Mouse (Mus musculus): ENCODE data around the gene Akt1.

The Akt1 gene

GRCm38 (mm10) chr12:112674132-112675011 lies at the start of gene Akt1:
TSS of gene Akt1 (minus strand) at chr12:112674884.
- peak; percentile 73 for DNase-seq

DNA sequence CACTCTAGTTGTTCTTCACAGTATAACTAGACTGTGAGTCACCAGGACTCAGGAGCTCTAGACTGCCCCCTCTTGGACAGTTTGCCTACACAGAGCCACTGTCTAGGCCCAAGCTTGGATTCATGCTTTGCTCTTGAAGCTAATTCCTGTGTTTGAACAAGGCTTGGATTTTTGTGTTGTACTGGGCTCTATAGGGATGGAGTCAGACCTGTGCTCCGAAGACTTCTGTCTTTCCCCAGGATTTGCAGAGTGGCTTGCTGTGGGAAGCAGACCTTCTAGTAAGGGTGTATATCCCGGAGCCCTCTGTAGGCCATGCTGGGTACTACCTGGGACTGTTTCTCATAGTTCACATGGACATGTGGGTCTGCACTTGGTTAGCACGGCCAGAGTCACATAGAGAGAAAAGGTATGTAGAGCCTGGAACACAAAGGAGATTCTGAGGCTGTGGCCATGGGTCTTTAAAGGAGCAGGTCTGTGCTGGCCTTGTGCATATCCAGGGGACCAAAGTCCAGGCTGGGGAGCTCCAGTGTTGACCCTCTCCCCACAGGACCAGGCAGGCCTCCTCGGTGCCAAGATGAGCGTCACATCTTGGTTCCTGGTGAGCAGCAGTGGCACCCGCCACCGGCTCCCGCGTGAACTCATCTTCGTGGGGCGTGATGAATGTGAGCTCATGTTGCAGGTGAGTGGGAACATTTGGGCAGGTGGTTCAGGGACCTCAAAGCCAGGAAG lies 49.6 kb upstream of the Akt1 start:
- peak; percentile 87 for DNase-seq

GRCm38 (mm10) chr12:112723445-112723844 lies 48.8 kb upstream of the Akt1 start:
- DNase-seq: no peak

DNA sequence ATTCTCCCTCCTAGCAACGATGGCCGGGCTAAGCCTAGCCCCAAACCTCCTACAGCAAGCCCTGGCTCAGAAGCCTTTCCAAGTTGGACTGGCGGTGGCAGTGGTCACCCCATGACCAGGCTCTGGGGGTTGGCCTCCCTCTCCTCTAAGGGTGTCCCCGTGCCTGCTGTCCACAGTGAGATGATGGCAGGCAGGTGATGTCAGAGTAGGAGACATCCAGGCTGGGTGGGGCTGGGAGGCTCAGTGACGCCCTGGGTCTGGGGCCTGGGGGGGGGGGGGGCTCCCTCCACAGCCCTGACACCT lies 48.3 kb upstream of the Akt1 start:
- DNase-seq: no peak

- peak; percentile 74 for DNase-seq
Observed at GRCm38 (mm10) chr12:112722240-112723027, 47.8 kb upstream of the Akt1 start.

DNA sequence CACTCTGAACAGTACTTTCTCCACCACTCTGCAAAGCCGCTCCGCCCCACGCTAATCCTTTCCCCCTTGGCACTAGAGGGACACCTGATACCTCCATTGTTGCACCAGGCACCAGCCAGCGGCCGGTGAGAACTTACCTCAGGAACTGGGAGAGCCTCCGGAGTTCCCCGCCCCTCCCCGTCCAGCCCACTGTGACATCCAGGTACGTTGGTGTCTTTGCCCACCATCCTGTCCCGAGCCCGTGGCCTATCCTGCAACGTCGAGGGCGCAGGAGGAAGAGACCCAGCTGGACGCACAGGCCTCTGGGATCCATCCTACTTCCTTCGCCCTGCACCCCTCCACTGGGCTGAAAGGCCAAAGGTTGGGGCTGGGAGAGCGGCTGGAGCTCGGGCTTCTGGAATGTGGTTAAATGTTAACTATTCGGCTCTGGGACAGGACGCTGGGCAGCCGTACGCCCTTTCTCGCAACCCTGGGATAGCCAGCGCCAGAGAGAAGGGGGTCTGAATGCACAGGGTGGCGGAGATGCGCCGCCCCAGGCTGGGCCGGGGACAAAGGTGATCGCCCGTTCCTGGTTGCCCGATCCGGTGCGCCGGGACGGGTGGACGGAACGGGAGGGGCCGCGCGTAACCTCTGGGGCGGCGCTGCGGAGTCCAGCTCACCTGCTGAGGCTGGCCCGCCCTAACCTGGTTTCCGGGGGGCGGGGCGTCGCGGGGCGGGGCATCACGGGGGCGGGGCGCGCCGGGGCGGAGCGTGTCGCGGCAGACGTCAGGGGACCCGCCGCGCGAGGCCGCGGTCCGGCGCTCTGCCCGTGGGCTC lies 46.9 kb upstream of the Akt1 start:
- peak; percentile 90 for DNase-seq

DNA sequence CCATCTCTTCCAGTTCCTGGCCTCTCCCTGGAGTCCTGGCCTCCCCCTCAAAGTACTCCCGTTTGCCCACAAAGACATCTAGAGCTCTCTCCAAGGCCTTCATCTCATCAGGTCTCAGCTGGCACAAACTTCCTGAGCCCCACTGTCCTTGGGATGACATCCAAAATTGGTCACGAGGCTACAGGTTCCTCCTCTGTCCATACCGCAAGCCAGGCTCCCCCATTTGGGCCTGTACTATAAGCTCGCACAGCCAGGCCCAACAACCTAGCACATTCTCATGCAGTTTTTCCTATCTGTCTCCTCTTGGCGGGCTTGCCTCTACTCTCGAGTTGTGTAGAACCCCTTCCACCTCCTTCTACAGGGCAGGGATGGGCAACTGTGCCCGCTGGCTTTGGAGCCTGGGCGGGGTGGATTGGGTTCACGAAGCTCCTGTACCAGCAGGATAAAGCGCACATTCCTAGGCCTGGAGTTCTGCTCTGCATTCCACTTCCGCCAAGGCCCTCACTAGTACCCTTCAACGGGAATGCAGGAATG lies 46.3 kb upstream of the Akt1 start:
- DNase-seq: no peak

DNA sequence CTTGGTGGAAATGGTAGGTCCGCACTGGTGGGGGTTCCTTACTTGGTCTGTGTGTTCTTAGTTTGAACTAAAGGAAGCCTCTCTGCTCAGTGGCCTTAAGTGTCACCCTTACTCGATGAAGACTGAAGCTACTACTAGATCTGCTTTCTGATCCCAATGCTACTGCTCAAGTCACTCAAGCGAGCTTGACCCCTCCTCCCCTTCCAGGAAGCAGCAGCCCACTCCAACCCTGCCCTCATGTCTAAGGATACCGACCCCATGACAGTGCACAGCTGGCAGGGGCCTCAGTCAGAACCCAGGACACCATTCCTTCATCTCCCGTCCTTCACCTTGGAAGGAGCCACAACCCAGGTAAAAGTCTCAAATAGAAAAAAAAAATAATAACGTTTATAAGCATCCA lies 45.5 kb upstream of the Akt1 start, which contains the start of gene Cep170b:
Gene Cep170b, plus strand, starts transcription at position 240 of the 400 bp plus-strand sequence.
- peak; percentile 43 for DNase-seq

DNA sequence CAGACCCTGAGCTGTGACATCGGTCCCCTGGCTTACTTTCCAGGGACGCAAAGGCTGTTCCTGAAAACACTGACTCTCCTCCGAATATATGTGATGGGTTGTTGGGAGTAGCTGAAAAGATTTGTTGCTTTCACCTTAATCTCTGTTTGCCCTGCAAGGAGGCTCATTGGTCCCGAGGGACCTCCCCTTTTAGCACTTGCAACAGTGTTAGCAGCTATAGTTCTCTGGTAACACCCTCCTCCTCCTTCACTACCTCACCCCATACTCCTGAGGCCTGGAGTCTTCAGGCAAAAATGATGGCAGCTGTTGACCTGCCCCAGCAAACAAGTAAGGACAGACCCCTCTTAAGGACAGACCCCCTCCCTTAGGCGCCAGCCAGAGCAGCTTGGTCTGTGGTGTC lies 44.3 kb upstream of the Akt1 start:
- no peak for DNase-seq

- peak; percentile 75 for DNase-seq
Observed at GRCm38 (mm10) chr12:112717140-112717539, 42.5 kb upstream of the Akt1 start.

DNA sequence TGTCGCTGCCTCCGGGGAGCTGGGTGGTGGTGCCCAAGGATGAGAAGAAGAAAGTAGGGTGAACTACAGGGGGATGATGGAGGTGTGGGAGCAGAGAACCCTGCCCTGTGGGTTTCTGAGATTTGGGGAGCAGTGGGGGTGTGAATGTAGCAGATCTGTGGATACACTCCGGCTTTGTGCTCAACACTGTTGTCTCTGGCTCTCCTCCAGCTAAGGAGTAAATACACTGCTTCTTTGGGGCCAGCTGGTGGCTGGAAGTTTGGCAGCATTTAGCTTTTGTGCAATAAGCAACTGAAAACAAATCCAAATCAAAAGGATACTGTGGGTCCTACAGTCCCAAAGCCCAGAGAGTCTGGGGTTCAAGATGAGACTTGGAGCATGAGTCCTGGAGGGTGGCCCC lies 39.3 kb upstream of the Akt1 start:
- no peak for DNase-seq

DNA sequence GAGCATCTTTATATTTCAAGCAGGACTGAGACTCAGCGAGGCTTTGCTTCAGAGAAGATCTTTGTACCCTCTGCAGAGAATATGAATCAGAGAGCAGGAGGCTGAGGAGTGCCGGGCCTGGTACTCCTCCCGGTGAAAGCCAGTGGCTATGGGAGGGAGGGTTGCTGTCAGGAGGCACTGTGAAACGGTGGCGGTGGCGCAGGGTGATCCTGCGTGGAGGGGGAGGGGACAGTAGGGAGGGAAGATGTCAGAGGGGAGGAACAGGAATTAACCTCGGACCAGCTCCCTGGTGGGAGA lies 32.8 kb upstream of the Akt1 start:
- DNase-seq: no peak

DNA sequence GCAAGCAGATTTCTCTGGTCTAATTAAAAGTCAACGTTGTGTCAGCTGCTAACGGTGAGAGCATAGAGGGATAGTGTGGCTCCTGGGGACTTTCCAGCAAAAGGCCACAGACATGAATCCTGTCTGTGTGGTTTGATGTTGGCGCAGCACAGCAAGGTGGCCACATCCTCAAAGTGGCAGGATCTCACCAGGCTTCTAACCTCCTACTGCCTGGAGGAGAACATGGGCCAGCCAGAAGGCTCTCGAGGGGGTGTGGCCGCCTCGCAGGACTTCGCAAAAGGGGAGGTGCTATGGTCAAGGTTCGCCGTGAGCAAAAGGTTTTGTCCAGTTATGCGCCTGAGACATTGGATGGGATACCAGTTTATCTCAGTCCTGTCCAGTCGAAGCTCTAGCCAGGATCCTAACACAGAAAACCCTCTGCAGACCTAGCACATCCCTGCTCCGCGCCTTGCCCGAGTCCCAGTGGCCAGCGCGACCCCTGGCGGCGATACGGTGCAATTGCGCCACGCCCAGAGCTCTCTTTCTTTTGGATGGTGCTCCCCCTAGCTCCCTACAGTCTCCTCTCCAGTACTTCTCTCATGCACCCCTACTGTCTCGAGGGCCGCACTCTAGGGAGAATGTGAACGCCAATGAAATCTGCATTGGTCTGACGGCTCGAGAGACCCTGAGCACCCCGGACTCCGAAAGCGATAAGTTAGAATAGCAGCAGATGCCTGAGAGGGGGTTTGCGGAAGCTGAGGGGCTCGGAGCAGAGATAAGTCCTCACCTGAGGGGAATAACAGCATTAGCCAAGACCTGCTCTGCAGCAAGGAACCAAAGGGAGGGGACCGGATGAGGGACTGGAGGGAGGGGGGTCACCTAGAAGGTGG lies 32.3 kb upstream of the Akt1 start:
- DNase-seq: peak; percentile 91

- DNase-seq: no peak
Observed at GRCm38 (mm10) chr12:112702374-112703320, 28.0 kb upstream of the Akt1 start.

DNA sequence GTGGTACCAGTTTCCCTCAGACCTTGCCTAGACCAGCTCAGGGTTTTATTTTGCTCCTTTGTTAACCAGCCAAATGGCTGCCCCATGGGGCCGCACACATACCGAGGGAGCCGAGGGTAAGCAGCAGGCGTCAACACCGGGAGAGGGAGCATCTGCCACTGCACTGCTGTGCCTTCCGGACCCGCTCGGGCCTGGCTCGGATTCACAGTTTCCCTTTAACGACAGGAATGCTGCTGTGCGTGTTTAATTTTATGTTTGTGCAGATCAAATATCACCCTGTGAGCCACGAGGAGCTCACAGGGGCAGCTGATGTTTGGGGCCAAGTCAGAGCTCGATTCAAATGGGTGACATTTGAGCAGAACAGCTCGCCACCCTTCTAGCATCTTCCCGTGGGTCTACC lies 25.8 kb upstream of the Akt1 start:
- DNase-seq: no peak

GRCm38 (mm10) chr12:112696806-112697425 lies 22.2 kb upstream of the Akt1 start:
- DNase-seq: no peak

GRCm38 (mm10) chr12:112694127-112694475 lies 19.4 kb upstream of the Akt1 start:
- no peak for DNase-seq

DNA sequence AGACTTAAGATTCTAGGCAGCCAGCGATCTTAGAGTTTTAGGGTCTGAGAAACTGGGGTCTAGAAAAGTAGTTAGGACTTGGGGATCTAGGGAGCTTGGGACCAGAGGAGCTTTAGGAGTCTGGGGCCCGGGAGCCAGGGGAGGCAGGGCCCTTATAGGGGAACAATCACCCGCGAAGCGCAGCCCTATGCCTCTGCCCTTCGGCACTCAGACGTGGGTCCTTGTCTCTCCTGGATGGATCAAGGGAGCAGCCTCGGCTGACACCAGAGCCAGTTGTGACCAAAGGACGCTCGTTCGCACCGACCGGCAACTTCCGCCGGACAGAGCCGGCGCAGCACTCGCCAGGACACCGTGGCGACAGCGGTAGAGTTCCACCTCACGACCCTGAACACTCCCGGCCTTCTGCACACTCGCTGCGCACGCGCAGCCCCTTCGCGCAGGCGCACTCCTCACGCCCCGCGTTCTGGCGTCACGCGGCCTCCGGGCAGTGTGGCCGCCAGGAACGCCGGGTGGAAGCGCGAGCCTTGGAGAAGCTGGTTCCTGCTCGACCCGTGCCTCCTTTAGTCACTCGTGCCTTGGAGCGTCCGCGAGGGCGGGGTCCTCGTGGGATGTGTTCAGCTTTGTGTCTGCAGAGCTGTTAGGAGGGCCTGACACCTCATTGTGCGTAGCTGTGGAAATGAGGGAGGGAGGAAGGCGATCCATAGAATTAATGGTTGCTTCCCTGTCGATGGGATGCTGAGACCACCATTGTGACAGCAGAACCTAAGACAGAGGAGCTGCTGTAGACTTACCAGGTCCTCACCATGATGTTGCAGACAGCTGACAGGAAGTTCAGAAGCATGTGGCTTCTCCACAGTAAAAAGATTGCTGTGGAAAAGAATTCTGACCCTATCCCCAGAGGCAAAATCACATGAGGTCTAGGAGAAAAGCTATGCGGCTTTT lies 18.8 kb upstream of the Akt1 start:
- peak; percentile 94 for DNase-seq

- no peak for DNase-seq
Observed at GRCm38 (mm10) chr12:112688458-112688857, 13.8 kb upstream of the Akt1 start.
